Mouse (Mus musculus) liver, adult 2 months (tissue): ENCODE data around the gene Cox17.

ENCODE experiments used
- CTCF ChIP-seq: fragments of 200-500 bp; IDR thresholded peaks from 2 replicates; pipeline ENCODE4 v1.5.1; 2011; ENCODE audit warnings: low read depth, low read length, control low read depth
- POLR2A ChIP-seq: fragments of 200-500 bp; IDR thresholded peaks from 2 replicates; pipeline ENCODE4 v1.6.1; 2011; ENCODE audit warnings: low read length, control low read depth; ENCODE audit not compliant: insufficient read depth; ENCODE audit errors: extremely low read depth

DNA sequence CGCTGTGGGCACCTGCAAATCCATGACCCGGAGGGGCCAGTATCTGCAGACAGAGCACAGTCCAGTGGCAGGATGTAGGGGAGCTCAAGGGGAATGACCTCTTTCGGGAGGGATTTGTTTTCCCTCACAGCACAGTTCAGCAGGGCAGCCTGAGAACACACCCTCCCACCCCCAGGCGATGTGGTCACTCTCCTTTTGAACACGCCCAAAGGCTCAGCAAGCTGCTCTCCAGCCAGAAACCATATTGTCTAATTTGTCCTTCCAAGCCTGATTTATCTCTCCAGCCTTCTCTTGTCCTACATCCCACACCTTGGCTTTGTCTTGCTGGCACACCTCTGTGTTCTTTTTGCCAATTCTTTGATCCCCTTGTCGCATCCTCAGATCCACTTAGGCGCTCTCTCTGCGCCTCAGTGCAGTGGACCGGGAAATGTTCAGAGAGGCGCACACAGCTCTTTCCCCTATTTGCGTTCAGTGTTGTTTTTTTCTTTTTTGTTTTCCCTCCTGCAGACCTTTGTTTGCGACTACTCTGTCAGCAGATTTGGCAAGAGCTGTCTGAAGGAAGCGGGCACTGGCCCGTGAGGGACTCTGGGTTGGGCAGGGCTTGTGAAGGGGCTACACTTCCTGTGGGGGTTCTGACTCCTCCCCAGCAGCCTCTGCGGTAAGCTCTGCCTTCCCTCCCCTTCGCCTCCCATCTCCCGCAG is 52.9 kb downstream of the Cox17 start:
- no peak for TF ChIP-seq CTCF
- TF ChIP-seq POLR2A: no peak
